Comparison of ENCODE assay signal across 8 mouse cellular contexts in the genomic region with DNA sequence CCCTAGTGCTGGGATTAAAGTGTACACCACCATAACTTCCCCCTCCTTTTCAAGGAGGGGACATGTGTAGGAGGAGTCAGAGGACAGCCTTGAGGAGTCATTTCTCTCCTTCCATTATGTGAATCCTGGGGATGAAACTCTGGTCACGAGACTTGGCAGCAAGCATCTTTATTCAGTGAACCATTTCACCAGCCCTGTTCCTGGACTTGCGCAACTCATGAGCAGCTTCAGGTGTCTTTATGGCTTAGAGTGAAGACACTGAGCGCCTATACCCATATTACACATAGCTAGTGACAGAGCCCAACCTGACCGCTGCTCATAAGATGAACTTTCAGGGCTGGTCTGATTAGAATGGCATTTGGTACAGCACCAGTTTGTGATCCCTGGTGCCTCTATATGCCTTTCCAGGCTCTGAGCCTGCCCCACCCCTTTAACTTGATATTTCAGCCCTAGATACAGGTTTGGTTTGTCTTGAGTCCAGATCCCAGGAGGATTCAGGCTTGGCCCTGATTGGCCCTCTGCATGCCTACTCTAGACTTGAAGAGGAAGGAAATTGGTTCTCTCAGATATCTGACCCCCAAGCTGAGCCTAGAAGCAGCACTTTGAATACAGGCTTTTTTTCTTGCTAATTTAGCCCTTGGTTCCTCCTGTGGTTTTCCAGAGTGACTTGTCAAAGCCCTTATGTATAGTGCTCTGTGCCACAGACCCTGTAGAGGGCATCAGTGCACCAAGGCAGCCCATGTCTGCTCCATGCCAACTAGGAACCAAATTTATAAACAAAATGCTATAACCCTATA. TPM values are rescaled to one million over a fixed set of nuclear protein-coding genes. Genes with fewer than 3 reads are reported as not detected.
DNase-seq lines count a peak whose midpoint lies in the region; ATAC-seq and TF ChIP-seq lines count a peak whose summit lies in the region.

No protein-coding gene starts in this region.

- WGBS in hindbrain, embryonic 16.5 days: 88% methylated on average over 4 of the region's 4 CpGs
- 93% methylated on average over 4 of the region's 4 CpGs for WGBS in hindbrain, embryonic 12.5 days
- 79% methylated on average over 4 of the region's 4 CpGs for WGBS in kidney, postnatal 0 days

- peak; percentile 58; the same call in 1 of the 2 replicates for ATAC-seq in hindbrain, embryonic 16.5 days
- ATAC-seq in hindbrain, embryonic 12.5 days (ENCODE audit: low FRiP score): no peak
- ATAC-seq in Patski: peak; percentile 68
- peak; percentile 48 for ATAC-seq in kidney, postnatal 0 days (replicated peaks; ENCODE audit: low FRiP score, low read depth)

- no peak for DNase-seq in Patski (ENCODE audit: low read depth, low spot score)
- DNase-seq in kidney, postnatal 0 days (ENCODE audit: low spot score): no peak
- DNase-seq in urinary bladder, postnatal 10 days (ENCODE audit: low spot score): no peak
- no peak for DNase-seq in layer of hippocampus, postnatal 10 days (ENCODE audit: low spot score in 2 of 2)
- no peak for DNase-seq in adrenal gland, postnatal 4 days (ENCODE audit: low spot score in 2 of 2)

- H3K36me3 ChIP-seq in hindbrain, embryonic 16.5 days (ENCODE audit: control insufficient read depth, insufficient read depth, low read length): no peaks in the 10 kb centered on the region
- H3K36me3 ChIP-seq in hindbrain, embryonic 12.5 days: no peaks in the 10 kb centered on the region
- peaks cover 17% of the 10 kb centered on the region for H3K36me3 ChIP-seq in C2C12 (ENCODE audit: control insufficient read depth, insufficient read depth)
- H3K36me3 ChIP-seq in kidney, postnatal 0 days (ENCODE audit: insufficient read depth, low read length): no peaks in the 10 kb centered on the region

- H3K4me3 ChIP-seq in hindbrain, embryonic 16.5 days (ENCODE audit: low read length): no peak overlapping the region
- H3K4me3 ChIP-seq in hindbrain, embryonic 12.5 days: no peak overlapping the region
- no peak overlapping the region for H3K4me3 ChIP-seq in C2C12 (ENCODE audit: insufficient read depth, poor library complexity, severe bottlenecking)
- H3K4me3 ChIP-seq in kidney, postnatal 0 days (replicated peaks; ENCODE audit: low read depth, low read length): no peak overlapping the region

- no peak overlapping the region for H3K27ac ChIP-seq in hindbrain, embryonic 16.5 days (ENCODE audit: low read depth, low read length)
- no peak overlapping the region for H3K27ac ChIP-seq in hindbrain, embryonic 12.5 days
- no peak overlapping the region for H3K27ac ChIP-seq in kidney, postnatal 0 days

- H3K79me2 ChIP-seq in C2C12 (ENCODE audit: control insufficient read depth, insufficient read depth): peaks cover 100% of the 10 kb centered on the region

- H3K9me3 ChIP-seq in hindbrain, embryonic 16.5 days (ENCODE audit: control insufficient read depth, low read length): no peaks in the 10 kb centered on the region
- H3K9me3 ChIP-seq in hindbrain, embryonic 12.5 days (replicated peaks): no peaks in the 10 kb centered on the region
- no peaks in the 10 kb centered on the region for H3K9me3 ChIP-seq in kidney, postnatal 0 days (replicated peaks; ENCODE audit: low read length)

- H3K4me1 ChIP-seq in hindbrain, embryonic 16.5 days (ENCODE audit: control insufficient read depth, insufficient read depth, low read depth, low read length): peaks cover 6% of the 10 kb centered on the region
- H3K4me1 ChIP-seq in hindbrain, embryonic 12.5 days: peaks cover 17% of the 10 kb centered on the region
- H3K4me1 ChIP-seq in kidney, postnatal 0 days (replicated peaks; ENCODE audit: insufficient read depth, low read length): peaks cover 26% of the 10 kb centered on the region

- CTCF ChIA-PET in Patski (lab: Charles Lee): interaction anchor here (1.1 kb wide), 1 partner anchor 17 kb away, joined by 3 read pairs; no protein-coding TSS in a partner anchor

- TF ChIP-seq CTCF in C2C12 (IDR thresholded peaks at IDR 0.05; ENCODE audit: control insufficient read depth, insufficient read depth, insufficient read length) (peak; percentile 2), Patski (IDR thresholded peaks at IDR 0.05) (peak; percentile 55)
- peak; percentile 72 for TF ChIP-seq CTCF in kidney, postnatal 0 days (IDR thresholded peaks at IDR 0.05; ENCODE audit: low read depth)

- H3K79me3 ChIP-seq in C2C12 (ENCODE audit: low read depth): peaks cover 88% of the 10 kb centered on the region

- H3K27me3 ChIP-seq in hindbrain, embryonic 16.5 days (replicated peaks; ENCODE audit: control insufficient read depth, insufficient read depth, low read length): no peaks in the 10 kb centered on the region
- H3K27me3 ChIP-seq in hindbrain, embryonic 12.5 days: no peaks in the 10 kb centered on the region
- no peaks in the 10 kb centered on the region for H3K27me3 ChIP-seq in C2C12 (ENCODE audit: control insufficient read depth, insufficient read depth, insufficient read length)
- H3K27me3 ChIP-seq in Patski: no peaks in the 10 kb centered on the region
- H3K27me3 ChIP-seq in kidney, postnatal 0 days (ENCODE audit: insufficient read depth, low read length): no peaks in the 10 kb centered on the region

- in situ Hi-C loops in Patski (cut with MboI; ENCODE audit: low pct_unique_long_range_greater_than_20kb): no loop called here

- no peak overlapping the region for H3K9ac ChIP-seq in hindbrain, embryonic 16.5 days (ENCODE audit: low read depth, low read length)
- no peak overlapping the region for H3K9ac ChIP-seq in hindbrain, embryonic 12.5 days
- H3K9ac ChIP-seq in kidney, postnatal 0 days (ENCODE audit: low read depth, low read length): no peak overlapping the region

- no peak overlapping the region for H3K4me2 ChIP-seq in hindbrain, embryonic 16.5 days (ENCODE audit: low read length)
- H3K4me2 ChIP-seq in hindbrain, embryonic 12.5 days (replicated peaks): no peak overlapping the region
- no peak overlapping the region for H3K4me2 ChIP-seq in kidney, postnatal 0 days (ENCODE audit: low read length)

- POLR2A ChIA-PET in Patski (lab: Charles Lee): no interaction called here

- H3ac ChIP-seq in C2C12 (ENCODE audit: control insufficient read depth, insufficient read length, low read depth): no peak overlapping the region

TF ChIP-seq in C2C12, 6 proteins besides CTCF, POLR2A, EP300 and RAD21:
- TF ChIP-seq CEBPB (IDR thresholded peaks at IDR 0.05; ENCODE audit: low read depth) (no peak), MYOD1 (IDR thresholded peaks at IDR 0.05; ENCODE audit: control insufficient read depth, insufficient read length, low read depth) (no peak), FOSL1 (IDR thresholded peaks at IDR 0.05; ENCODE audit: insufficient read depth, low read length, poor library complexity, severe bottlenecking) (no peak), USF1 (IDR thresholded peaks at IDR 0.05; ENCODE audit: low read depth) (no peak), MAX (IDR thresholded peaks at IDR 0.05) (no peak), MYOG (IDR thresholded peaks at IDR 0.05; ENCODE audit: control insufficient read depth, extremely low read depth, insufficient read length) (no peak)

RNA-seq across cellular contexts. Expression of gene Spred2, which starts 48.0 kb away (rescaled TPM):
- polyA plus RNA-seq in hindbrain, embryonic 16.5 days (2015; fragmentation: Nextera tagmentation; extraction: Ambion mirVana): 6.7 and 7.4 TPM in 2 replicates
- 6.8 and 7.8 TPM in 2 replicates for polyA plus RNA-seq in hindbrain, embryonic 12.5 days (2016; fragmentation: Nextera tagmentation; extraction: Ambion mirVana)
- polyA plus RNA-seq in C2C12 (2012; fragmentation: generic; extraction: Trizol) (22.0 TPM), Patski (2021) (37.4 TPM)
- 7.9 and 8.5 TPM in 2 replicates for polyA plus RNA-seq in kidney, postnatal 0 days (2015; fragmentation: Nextera tagmentation; extraction: Ambion mirVana)
- 10 to 100 TPM; 79.2 to 82.6 TPM for total RNA-seq in layer of hippocampus, postnatal 10 days (2021)
- total RNA-seq in adrenal gland, postnatal 4 days (2021): 10 to 100 TPM; 49.2 to 50.9 TPM

Comparison
In these comparisons a context has a peak if more than half of its experiments do, and no peak if none do; other contexts are left out.
1. CTCF ChIP-seq: peak in every context shown above with its lines; median percentile 72 in kidney, postnatal 0 days; 55 in Patski; 2 in C2C12.